Mouse (Mus musculus) brain, embryonic 14.5 days (tissue): ENCODE data around the gene Rad50. TPM values are rescaled to one million over a fixed set of nuclear protein-coding genes. Genes with fewer than 3 reads are reported as not detected.

ENCODE experiments used
- DNase-seq: peaks from one replicate; pipeline ENCODE4 v3.0.0-alpha.2; 2011; ENCODE audit warnings: low read depth
- CTCF ChIP-seq: fragments of 200-500 bp; IDR thresholded peaks from 2 replicates; pipeline ENCODE4 v1.5.1; 2012; ENCODE audit warnings: inconsistent platforms, mild to moderate bottlenecking, moderate library complexity, borderline replicate concordance; ENCODE audit not compliant: insufficient read depth, insufficient read length; ENCODE audit errors: extremely low read depth
- POLR2A ChIP-seq: fragments of 200-500 bp; IDR thresholded peaks from 2 replicates; pipeline ENCODE4 v1.6.1; 2012; ENCODE audit warnings: mild to moderate bottlenecking, inconsistent platforms, borderline replicate concordance; ENCODE audit not compliant: poor library complexity, insufficient read depth, insufficient read length, severe bottlenecking; ENCODE audit errors: extremely low read depth
- polyA plus RNA-seq: library from polyadenylated mRNA; depleted of rRNA; stranded (reverse); fragments of >200 nt; gene quantifications from 2 replicates; pipeline ENCODE4 v1.2.3, GENCODE M21; 2012; rRNA removed

The Rad50 gene
- 4.0 and 6.4 TPM in 2 replicates for polyA plus RNA-seq

DNA sequence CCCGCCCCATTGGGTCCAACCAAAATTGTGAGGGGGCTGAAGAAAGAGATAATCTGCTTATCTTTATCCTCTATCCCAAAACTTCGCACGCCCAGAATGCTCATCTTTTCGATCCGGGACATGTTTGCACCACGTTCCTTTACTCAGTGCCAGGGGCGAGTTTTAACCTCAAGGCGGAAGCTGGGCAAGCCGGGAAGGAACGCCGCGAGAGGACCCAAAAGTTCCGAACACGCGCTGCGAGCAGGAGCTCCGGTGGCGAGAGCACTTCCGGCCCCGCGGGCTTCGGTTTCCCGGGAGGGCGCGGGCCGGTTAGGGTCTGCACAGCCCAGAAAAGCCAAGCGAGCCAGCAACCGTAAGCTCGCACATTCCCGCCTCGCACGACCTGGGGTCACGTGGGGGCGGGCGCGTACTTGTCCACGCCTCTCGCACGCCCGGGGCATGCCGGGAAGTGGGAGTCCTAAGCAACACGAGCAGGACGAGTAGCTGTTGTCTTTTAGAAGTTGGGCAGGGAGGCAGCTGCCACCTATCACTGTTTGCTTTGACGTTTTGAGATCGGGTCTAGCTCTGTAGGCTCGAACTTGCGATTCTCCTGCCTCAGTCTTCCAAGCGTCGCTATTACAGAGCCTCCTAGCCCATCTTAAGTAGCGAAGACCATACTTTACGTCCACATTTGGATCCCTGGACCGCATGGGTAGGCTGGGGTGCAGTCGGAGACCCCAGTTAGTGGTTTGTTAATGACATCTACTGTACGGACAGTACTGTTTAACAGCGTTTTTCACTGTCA lies at the start of gene Rad50:
Rad50 (minus strand) TSS at position 386 of the 784 bp plus-strand sequence.
- DNase-seq = peak; percentile 96
- TF ChIP-seq POLR2A (peak; percentile 45; the same call in 1 of the 2 replicates), CTCF (no peak)

DNA sequence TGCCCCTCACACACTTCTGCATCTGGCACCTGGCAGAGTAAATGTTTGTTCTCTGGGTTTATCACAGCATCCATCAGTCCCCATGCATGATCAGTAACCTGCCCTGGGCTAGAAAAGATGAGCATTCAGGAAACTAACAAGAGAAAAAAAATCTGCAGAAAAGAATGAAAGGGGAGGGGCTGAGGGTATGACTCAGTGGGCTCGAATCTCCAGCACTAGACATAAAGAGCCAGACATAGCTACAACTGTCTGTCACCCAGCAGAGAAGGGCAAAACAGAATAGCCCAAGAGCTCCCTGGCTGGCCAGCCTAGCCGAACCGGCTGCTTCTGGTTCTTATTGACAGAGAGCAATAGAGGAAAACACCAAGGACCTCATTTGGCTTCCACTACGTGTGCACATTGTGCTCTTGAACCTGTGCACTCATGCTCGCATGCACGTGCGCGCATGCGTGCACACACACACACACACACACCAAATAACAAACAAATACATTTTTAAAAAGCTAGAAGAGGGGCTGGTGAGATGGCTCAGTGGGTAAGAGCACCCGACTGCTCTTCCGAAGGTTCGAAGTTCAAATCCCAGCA lies 48.0 kb upstream of the Rad50 start:
- DNase-seq = no peak
- TF ChIP-seq CTCF (no peak), POLR2A (no peak)

DNA sequence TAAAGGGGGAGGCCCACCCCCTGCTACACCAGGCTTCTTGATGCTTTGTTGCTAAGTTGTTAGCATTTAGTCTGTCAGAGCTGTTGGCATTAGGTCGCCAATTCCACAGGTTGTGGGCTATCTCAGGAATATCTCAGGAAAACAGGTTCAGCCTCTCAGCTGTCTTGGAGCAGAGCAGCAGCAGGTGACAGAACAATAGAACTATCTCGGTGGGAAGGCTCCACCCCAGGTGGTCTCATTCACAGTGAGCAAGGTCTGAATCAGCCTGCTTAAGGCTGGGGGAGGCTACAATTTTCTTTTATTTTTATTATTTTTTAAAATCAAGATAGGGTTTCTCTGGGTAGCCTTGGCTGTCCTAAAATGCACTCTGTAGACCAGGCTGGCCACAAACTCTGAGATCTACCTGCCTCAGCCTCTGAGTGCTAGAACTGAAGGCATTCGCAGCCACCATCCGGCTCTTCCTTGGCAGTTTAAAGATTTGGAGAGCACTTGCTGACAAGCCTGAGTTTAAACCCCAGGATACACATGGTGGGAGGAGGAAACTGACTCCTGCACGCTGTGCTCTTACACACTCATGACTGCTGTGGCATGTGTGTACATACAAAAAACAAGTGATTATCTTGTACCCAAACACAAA lies 42.7 kb upstream of the Rad50 start:
- no peak for TF ChIP-seq CTCF
- TF ChIP-seq POLR2A = no peak
- DNase-seq = no peak

DNA sequence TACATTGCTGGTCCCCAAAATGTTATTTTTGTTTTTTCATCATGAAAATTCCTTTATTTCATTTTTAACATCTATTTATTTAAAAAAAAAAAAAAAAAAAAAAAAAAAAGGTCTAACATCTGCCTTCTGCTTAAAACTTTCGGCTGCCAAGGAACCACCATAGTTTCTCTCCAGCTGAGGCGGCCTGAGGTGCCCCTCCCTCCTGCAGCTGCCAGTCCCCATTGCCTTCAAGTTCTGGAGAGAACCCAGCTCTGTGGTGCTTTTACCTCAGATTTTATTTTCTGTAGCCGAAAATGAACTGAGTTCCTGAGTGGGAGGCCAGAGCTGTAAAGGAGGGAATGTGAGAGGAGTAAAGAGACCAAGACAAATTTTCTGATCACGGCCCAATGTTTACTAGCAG lies 42.2 kb upstream of the Rad50 start:
- no peak for DNase-seq
- TF ChIP-seq POLR2A = no peak
- TF ChIP-seq CTCF = no peak

DNA sequence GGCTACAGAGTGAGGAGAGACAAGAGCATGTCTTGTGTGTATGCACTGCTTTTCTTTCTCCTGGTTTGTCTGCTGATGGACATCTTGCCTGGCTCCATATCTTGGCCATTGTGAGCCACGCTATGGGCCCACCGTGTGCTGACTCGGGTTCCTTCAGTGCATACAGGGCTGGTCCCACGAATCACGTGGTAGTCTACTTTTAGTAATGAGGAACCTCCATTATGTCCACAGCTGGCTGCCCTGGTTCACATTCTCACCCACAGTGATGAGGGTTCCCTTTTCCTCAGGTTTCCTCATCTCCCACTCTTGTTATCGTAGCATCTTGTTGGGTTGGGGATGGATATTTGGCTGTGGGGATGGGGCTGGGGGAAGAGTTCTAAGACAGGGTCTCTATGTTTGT lies 41.5 kb upstream of the Rad50 start:
- no peak for TF ChIP-seq POLR2A
- no peak for TF ChIP-seq CTCF
- DNase-seq = no peak

DNA sequence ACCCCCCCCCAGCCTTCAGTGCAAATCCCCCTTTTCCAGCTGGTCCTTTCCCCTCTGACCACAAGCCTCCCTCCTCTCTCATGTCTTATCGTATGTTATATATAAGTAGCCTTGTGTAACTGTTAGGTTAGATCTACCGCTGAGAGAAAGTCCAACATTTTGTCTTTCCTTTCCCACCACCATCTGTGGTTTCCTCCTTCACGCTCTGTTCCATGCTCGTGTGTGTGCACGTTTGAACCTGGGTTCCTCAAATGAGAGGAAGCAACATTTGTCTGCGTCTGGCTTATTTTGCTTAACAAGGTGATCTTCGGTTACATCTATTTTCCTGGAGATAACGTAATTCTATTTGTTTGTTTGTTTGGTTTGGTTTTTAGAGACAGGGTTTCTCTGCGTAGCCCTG lies 40.9 kb upstream of the Rad50 start:
- no peak for DNase-seq

DNA sequence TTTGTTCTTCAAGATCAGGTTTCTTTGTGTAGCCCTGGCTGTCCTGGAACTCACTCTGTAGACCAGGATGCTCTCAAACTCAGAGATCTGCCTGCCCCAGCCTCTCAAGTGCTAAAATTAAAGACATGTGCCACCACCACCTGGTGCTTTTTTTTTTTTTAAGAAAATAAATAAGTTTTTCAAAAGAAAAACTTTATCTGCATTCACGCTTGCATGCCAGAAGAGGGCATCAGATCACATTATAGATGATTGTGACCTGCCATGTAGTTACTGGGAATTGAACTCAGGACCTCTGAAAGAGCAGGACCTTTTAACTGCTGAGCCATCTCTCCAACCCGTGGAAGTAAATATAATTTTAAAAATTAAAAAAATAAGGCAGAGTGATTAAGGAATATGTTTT lies 38.1 kb upstream of the Rad50 start:
- DNase-seq = no peak
- TF ChIP-seq CTCF (no peak), POLR2A (no peak)

More for the DNA sequence above, 40.9 kb upstream of the Rad50 start:
- TF ChIP-seq POLR2A (no peak), CTCF (no peak)

DNA sequence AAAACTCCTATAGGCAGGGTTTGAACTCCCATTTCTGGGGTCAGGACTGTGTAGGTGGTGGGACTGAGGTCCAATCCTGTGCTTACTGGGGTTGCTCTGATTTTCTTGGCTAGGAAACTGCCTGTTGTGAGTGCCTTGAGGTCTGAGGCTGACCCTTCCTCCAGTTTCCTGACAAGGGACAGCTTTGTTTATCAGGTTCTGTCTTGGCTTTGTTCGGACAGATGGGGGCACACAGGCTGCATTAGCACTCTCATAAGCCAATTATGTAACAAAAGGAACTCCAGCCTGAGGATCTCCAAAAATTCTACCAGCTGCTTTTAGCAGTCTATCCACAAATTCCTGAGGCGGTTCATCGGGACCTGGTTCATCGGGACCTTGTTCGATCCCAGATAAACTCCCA lies 35.2 kb upstream of the Rad50 start:
- no peak for TF ChIP-seq POLR2A
- TF ChIP-seq CTCF = no peak; the same call in 1 of the 2 replicates
- no peak for DNase-seq

DNA sequence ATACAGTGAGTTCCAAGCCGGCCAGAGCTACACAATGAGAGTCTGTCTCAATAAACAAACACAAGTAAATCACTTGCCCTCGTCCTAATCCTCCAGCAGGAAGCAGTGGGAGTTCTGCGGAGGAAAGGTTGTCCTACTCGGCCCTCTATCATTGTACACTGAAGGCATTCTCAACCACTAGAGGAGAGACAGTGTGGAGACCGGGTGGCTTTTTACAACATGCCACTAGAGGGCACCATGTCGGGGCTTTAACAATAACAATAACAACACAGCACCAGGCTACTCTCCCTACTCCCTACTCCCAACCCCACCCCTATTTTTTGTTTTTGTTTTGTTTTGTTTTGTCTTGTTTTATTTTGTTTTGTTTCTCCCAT lies 30.4 kb upstream of the Rad50 start:
- peak; percentile 35 for DNase-seq
- no peak for TF ChIP-seq POLR2A
- TF ChIP-seq CTCF = peak; percentile 56; the same call in 1 of the 2 replicates

DNA sequence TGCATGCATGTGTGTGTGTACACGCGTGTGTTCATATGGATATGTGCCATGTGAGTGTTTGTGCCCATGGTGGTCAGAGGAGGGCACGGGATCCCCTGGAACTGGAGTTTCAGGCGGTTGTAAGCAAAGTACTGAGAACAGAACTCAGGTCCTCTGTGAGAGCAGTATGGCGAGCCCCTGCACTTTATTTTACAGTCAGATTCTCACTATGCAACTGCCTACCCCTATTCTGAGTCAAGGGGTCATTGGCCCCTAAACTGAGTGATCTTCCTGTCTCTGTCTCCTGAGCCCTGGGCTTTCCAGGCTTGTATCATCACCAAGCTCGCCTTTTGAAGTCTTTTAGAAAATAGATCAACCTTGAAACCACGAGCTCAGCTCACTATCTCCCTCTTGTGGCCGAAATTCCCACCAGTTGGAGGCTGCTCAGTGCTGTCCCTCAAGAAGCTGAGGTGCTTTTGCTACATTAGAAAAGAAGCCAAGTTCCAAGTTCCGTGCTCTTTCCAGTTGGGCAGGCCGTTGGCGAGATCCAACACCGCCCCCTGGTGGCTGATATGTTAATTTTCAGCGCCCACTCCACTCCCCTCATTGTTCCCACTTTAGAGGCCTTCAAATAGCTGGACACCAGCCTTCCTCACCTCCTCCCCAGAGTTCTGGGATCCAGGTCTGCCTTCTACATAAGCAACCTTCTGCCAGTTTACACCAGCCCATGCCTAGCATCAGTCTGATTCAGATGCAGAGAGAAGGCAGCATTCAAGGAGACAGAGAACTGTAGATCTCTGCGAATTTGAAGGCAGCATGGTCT lies 29.9 kb upstream of the Rad50 start:
- DNase-seq = peak; percentile 84
- no peak for TF ChIP-seq POLR2A
- peak; percentile 67 for TF ChIP-seq CTCF
